Mouse (Mus musculus): ENCODE data around the gene Mgat5.

DNA sequence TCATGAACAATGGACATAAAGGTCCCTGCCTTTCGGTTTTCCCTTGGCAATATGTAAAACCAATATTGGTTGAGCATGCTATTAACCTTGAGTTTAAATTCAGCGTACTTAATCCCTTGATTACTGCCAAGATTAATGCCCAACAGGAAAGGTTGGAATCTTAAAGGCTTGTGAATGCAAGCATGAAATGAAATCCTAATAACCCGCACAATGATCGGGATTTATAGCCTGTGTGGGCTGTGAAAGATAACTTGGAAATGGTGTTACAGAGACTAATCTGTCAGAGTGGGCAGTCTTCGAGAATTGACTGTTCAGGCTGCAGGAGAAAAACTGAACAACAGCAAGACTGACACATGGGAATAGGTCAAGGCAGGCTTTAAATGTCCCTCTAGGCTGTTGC lies 168.7 kb downstream of the Mgat5 start:
- TF ChIP-seq GATA1 (IDR thresholded peaks at IDR 0.05; ENCODE audit: borderline replicate concordance, low read length): no peak
- TF ChIP-seq FLI1 (IDR thresholded peaks at IDR 0.05; ENCODE audit: low read length): no peak
